Mouse (Mus musculus): ENCODE results near the gene Soat2. TPM values are rescaled to one million over a fixed set of nuclear protein-coding genes. Genes with fewer than 3 reads are reported as not detected.

Gene Soat2
- total and polyA plus RNA-seq, 3 experiments, result 0.28 to 10.4 (median 0.56) TPM

DNA sequence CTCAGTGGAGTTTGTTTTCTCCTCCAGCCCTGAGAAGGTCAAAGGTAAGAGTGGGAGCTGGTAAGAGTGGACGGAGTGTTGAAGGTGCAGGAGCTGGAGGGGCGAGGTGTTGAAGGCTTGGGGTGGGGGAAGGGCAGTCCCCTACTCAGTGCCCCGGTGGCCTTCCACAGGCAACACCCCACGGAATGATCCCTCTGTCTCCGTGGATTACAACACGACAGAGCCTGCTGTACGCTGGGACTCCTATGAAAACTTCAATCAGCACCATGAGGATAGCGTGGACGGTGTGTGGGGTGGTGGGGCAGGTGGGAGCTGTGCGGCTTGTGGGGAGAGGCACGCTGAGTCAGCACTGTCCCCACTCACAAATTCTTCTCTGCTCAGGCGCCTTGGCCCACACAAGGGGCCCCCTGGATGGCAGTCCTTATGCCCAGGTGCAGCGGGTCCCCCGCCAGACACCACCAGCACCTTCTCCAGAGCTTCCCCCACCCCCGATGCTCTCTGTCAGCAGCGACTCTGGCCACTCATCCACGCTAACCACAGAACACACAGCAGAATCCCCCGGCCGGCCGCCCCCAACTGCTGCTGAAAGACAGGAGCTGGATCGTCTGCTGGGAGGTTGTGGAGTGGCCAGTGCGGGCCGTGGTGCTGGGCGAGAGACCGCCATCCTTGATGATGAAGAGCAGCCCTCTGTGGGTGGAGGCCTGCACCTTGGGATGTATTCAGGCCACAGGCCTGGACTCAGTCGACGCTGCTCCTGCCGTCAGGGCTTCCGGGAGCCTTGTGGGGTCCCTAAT is 39.4 kb upstream of the Soat2 start:
- Histone ChIP-seq H3K27ac (ENCODE audit: insufficient read depth, low read depth) (no peak overlapping the region), H3K27me3 (replicated peaks) (peaks cover 25% of the 10 kb centered on the region), H3K9ac (ENCODE audit: insufficient read depth, low read depth) (no peak overlapping the region), H3K9me3 (replicated peaks; ENCODE audit: low read length) (no peaks in the 10 kb centered on the region), H3K36me3 (replicated peaks in 1 of 2; ENCODE audit: control insufficient read depth in 1 of 2, insufficient read depth in 1 of 2, low read length in 1 of 2) (peaks cover 5 to 15% of the 10 kb centered on the region in 2 experiments), H3K4me2 (ENCODE audit: insufficient read depth, low read depth, poor library complexity, severe bottlenecking) (no peak overlapping the region), H3K4me3 (replicated peaks in 1 of 3; ENCODE audit: low read depth in 2 of 3, low read length in 2 of 3, poor library complexity in 1 of 3) (no peak overlapping the region), H3K79me2 (replicated peaks; ENCODE audit: control insufficient read depth, extremely low read depth, insufficient read depth, poor library complexity, severe bottlenecking) (no peaks in the 10 kb centered on the region), H3K4me1 (ENCODE audit: control insufficient read depth in 1 of 2, insufficient read depth in 2 of 2) (peaks cover 18 to 45% of the 10 kb centered on the region in 2 experiments)
- DNase-seq (ENCODE audit: extremely low read depth), result no peak
- TF ChIP-seq MAFK (IDR thresholded peaks at IDR 0.05; ENCODE audit: insufficient replicate concordance, low read length) (peak; percentile 62; the same call in 1 of the 2 replicates), ZNF384 (IDR thresholded peaks at IDR 0.05; ENCODE audit: low read depth, low read length) (no peak)
- in situ Hi-C loops (cut with MboI; ENCODE audit: low pct_ligation_motif_present, low pct_unique_long_range_greater_than_20kb, low sequenced_read_pairs), result no loop called here
- dilution Hi-C loops (cut with MboI; ENCODE audit: extremely low pct_ligation_motif_present, extremely low pct_unique_long_range_greater_than_20kb, low sequenced_read_pairs), result no loop called here

DNA sequence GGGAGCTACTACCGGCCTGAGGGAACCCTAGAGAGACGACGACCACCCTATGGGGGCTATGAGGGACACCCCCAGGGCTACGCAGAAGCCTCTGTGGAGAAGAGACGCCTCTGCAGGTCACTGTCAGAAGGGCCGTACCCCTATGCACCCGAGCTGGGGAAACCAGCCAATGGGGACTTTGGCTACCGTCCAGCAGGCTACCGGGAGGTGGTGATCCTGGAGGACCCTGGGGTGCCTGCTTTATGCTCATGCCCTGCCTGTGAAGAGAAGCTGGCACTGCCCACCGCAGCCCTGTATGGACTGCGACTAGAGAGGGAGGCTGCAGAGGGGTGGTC is 38.9 kb upstream of the Soat2 start:
- Histone ChIP-seq H3K27me3 (replicated peaks) (peaks cover 20% of the 10 kb centered on the region), H3K9me3 (replicated peaks; ENCODE audit: low read length) (no peaks in the 10 kb centered on the region), H3K4me1 (ENCODE audit: control insufficient read depth in 1 of 2, insufficient read depth in 2 of 2) (peaks cover 14 to 40% of the 10 kb centered on the region in 2 experiments), H3K27ac (ENCODE audit: insufficient read depth, low read depth) (no peak overlapping the region), H3K4me2 (ENCODE audit: insufficient read depth, low read depth, poor library complexity, severe bottlenecking) (no peak overlapping the region), H3K9ac (ENCODE audit: insufficient read depth, low read depth) (no peak overlapping the region), H3K79me2 (replicated peaks; ENCODE audit: control insufficient read depth, extremely low read depth, insufficient read depth, poor library complexity, severe bottlenecking) (no peaks in the 10 kb centered on the region), H3K36me3 (replicated peaks in 1 of 2; ENCODE audit: control insufficient read depth in 1 of 2, insufficient read depth in 1 of 2, low read length in 1 of 2) (peaks cover 9 to 19% of the 10 kb centered on the region in 2 experiments), H3K4me3 (replicated peaks in 1 of 3; ENCODE audit: low read depth in 2 of 3, low read length in 2 of 3, poor library complexity in 1 of 3) (no peak overlapping the region)
- no peak for DNase-seq (ENCODE audit: extremely low read depth)
- dilution Hi-C loops (cut with MboI; ENCODE audit: extremely low pct_ligation_motif_present, extremely low pct_unique_long_range_greater_than_20kb, low sequenced_read_pairs), result no loop called here
- no peak for TF ChIP-seq JUN (IDR thresholded peaks at IDR 0.05; ENCODE audit: insufficient read depth, low read depth, low read length)
- in situ Hi-C loops (cut with MboI; ENCODE audit: low pct_ligation_motif_present, low pct_unique_long_range_greater_than_20kb, low sequenced_read_pairs), result no loop called here

- TF ChIP-seq CHD2 (IDR thresholded peaks at IDR 0.05; ENCODE audit: low read length), result no peak
- no peak for TF ChIP-seq ZC3H11A (IDR thresholded peaks at IDR 0.05; ENCODE audit: low read depth, low read length)
- no peak for TF ChIP-seq ETS1 (conservative IDR thresholded peaks at IDR 0.05; ENCODE audit: low read depth, low read length)
- TF ChIP-seq GABPA (IDR thresholded peaks at IDR 0.05; ENCODE audit: insufficient replicate concordance, low read depth, low read length), result no peak
- no peak for TF ChIP-seq USF2 (conservative IDR thresholded peaks at IDR 0.05; ENCODE audit: low read depth, low read length)
- TF ChIP-seq CHD1 (IDR thresholded peaks at IDR 0.05; ENCODE audit: low read depth, low read length), result no peak
- TF ChIP-seq TBP (conservative IDR thresholded peaks at IDR 0.05; ENCODE audit: low read depth, low read length), result no peak
- TF ChIP-seq ZMIZ1 (IDR thresholded peaks at IDR 0.05; ENCODE audit: low read depth, low read length), result no peak
- no peak for TF ChIP-seq MYC (IDR thresholded peaks at IDR 0.05; ENCODE audit: low read depth, low read length)
- no peak for TF ChIP-seq TCF12 (IDR thresholded peaks at IDR 0.05; ENCODE audit: low read depth, low read length)
- no peak for TF ChIP-seq MXI1 (IDR thresholded peaks at IDR 0.05; ENCODE audit: low read depth, low read length)
- no peak for TF ChIP-seq MAX (IDR thresholded peaks at IDR 0.05; ENCODE audit: low read length)
- no peak for TF ChIP-seq ZNF384 (IDR thresholded peaks at IDR 0.05; ENCODE audit: low read depth, low read length)
- TF ChIP-seq MAFK (IDR thresholded peaks at IDR 0.05; ENCODE audit: insufficient replicate concordance, low read length), result no peak
- TF ChIP-seq POLR2A (IDR thresholded peaks at IDR 0.05; ENCODE audit: low read depth, low read length), result no peak
- no peak for TF ChIP-seq RAD21 (IDR thresholded peaks at IDR 0.05; ENCODE audit: low read depth, low read length)
- TF ChIP-seq MAZ (IDR thresholded peaks at IDR 0.05; ENCODE audit: low read depth, low read length), result no peak
- no peak for DNase-seq (ENCODE audit: extremely low read depth)
- H3K36me3 ChIP-seq (replicated peaks in 1 of 2; ENCODE audit: control insufficient read depth in 1 of 2, insufficient read depth in 1 of 2, low read length in 1 of 2), result peaks cover 16 to 27% of the 10 kb centered on the region in 2 experiments
- in situ Hi-C loops (cut with MboI; ENCODE audit: low pct_ligation_motif_present, low pct_unique_long_range_greater_than_20kb, low sequenced_read_pairs) (no loop called here), dilution Hi-C loops (cut with MboI; ENCODE audit: extremely low pct_ligation_motif_present, extremely low pct_unique_long_range_greater_than_20kb, low sequenced_read_pairs) (no loop called here)
- no peak overlapping the region for H3K4me3 ChIP-seq (replicated peaks in 1 of 3; ENCODE audit: low read depth in 2 of 3, low read length in 2 of 3, poor library complexity in 1 of 3)
- H3K27me3 ChIP-seq (replicated peaks), result peaks cover 13% of the 10 kb centered on the region
- no peaks in the 10 kb centered on the region for H3K79me2 ChIP-seq (replicated peaks; ENCODE audit: control insufficient read depth, extremely low read depth, insufficient read depth, poor library complexity, severe bottlenecking)
- no peak overlapping the region for H3K4me2 ChIP-seq (ENCODE audit: insufficient read depth, low read depth, poor library complexity, severe bottlenecking)
- H3K9ac ChIP-seq (ENCODE audit: insufficient read depth, low read depth), result no peak overlapping the region
- no peaks in the 10 kb centered on the region for H3K9me3 ChIP-seq (replicated peaks; ENCODE audit: low read length)
- peaks cover 14 to 33% of the 10 kb centered on the region in 2 experiments for H3K4me1 ChIP-seq (ENCODE audit: control insufficient read depth in 1 of 2, insufficient read depth in 2 of 2)
- H3K27ac ChIP-seq (ENCODE audit: insufficient read depth, low read depth), result no peak overlapping the region
These were observed 38.1 kb upstream of the Soat2 start for GRCm38 (mm10) chr15:102112181-102112580.

Measured in CH12.LX (cell line).